Mouse (Mus musculus) forebrain, embryonic 11.5 days (tissue): ENCODE data around the gene Sh3pxd2a. TPM values are rescaled to one million over a fixed set of nuclear protein-coding genes. Genes with fewer than 3 reads are reported as not detected.

Experiments used
- ATAC-seq: fragments of 200-750 bp; cut with Nextera tagmentation; replicated peaks from 2 replicates; pipeline ENCODE4 v1.8.0; 2017; ENCODE audit warnings: moderate TSS enrichment; ENCODE audit not compliant: low FRiP score
- DNase-seq: peaks from one replicate; pipeline ENCODE4 v3.0.0-alpha.2; 2017; ENCODE audit warnings: low spot score
- H3K27ac ChIP-seq: fragments of 300-500 bp; sonication (generic); 2 replicates; pipeline ENCODE4 v1.5.1; 2014; ENCODE audit warnings: low read depth, low read length
- H3K27me3 ChIP-seq: fragments of 300-500 bp; sonication (generic); 2 replicates; pipeline ENCODE4 v1.6.1; 2014; ENCODE audit warnings: mild to moderate bottlenecking, low read length, mixed read lengths; ENCODE audit not compliant: control insufficient read depth, insufficient read depth
- H3K36me3 ChIP-seq: fragments of 300-500 bp; sonication (generic); 2 replicates; pipeline ENCODE4 v1.6.1; 2014; ENCODE audit warnings: mild to moderate bottlenecking, low read length, moderate library complexity, mixed read lengths; ENCODE audit not compliant: control insufficient read depth, insufficient read depth
- H3K4me1 ChIP-seq: fragments of 300-500 bp; sonication (generic); replicated peaks from 2 replicates; pipeline ENCODE4 v1.6.1; 2014; ENCODE audit warnings: low read length, mixed read lengths; ENCODE audit not compliant: control insufficient read depth, insufficient read depth
- H3K4me2 ChIP-seq: fragments of 300-500 bp; sonication (generic); 2 replicates; pipeline ENCODE4 v1.6.1; 2014; ENCODE audit warnings: low read depth, mild to moderate bottlenecking, low read length, moderate library complexity, mixed read lengths; ENCODE audit not compliant: severe bottlenecking
- H3K4me3 ChIP-seq: fragments of 300-500 bp; sonication (generic); 2 replicates; pipeline ENCODE4 v1.5.1; 2014; ENCODE audit warnings: low read depth, low read length
- H3K9ac ChIP-seq: fragments of 300-500 bp; sonication (generic); 2 replicates; pipeline ENCODE4 v1.6.1; 2014; ENCODE audit warnings: low read length
- H3K9me3 ChIP-seq: fragments of 300-500 bp; sonication (generic); 2 replicates; pipeline ENCODE4 v1.6.1; 2016; ENCODE audit warnings: low read length, mixed read lengths; ENCODE audit not compliant: control insufficient read depth
- WGBS: fragments of 180-500 bp; shearing (Covaris S2); extraction: QIAGEN DNeasy Blood & Tissue Kit; methylation state at CpG from one replicate; pipeline ENCODE4 v1.1.7; 2014; 5-methylcytosine and 5-hydroxymethylcytosine counted together
- polyA plus RNA-seq: library from polyadenylated mRNA; unstranded; fragments of >200 nt; fragmentation: Nextera tagmentation; extraction: Ambion mirVana; gene quantifications from 2 replicates; pipeline ENCODE4 v1.2.1, GENCODE M21; 2014

Gene Sh3pxd2a
- polyA plus RNA-seq, 1 experiment from 2014 or later, result 5.2 TPM

DNA sequence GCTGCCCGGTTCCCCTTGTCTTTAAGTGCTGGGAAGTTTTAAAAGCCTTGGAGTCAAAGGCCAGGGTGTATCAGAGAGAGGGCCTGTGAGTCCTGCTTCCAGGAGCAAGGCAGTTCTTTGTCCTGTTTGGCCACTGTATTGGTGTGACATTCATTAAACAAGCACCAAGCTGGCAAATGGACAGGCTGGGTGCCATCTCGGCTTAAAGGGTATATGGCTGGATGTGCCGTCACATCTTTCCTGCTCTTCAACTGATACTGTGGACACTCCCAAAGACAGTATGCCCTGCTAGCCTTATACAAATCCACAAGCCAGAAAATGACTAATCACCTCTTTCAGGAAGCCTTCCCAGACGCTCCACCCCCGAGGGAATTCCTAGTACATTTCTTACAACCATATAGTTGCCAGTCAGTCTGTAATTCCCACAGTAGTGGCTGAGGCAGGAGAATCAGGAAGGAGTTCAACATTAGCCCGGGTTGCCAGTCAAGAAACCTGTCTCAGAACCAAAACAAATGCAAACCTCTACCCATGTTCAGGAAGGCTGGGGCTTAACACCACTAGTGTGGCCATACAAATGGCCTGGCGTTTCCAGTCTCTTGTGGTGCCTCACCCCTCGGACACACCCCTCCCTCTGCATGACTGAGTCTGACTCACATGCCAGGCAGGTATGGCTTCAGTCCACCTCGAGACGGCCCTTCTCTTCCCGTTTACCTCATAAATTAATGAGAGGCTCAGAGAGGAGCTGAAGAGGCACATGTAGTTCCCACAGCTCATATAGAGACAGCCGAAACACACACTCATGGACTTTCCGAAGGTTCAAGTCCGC is 148.9 kb downstream of the Sh3pxd2a start:
- H3K27me3 ChIP-seq, result no peaks in the 10 kb centered on the region
- H3K27ac ChIP-seq, result peak overlapping the region; percentile 15
- H3K4me1 ChIP-seq, result peaks cover 23% of the 10 kb centered on the region
- WGBS, result 57% methylated on average over 14 of the region's 14 CpGs
- H3K9ac ChIP-seq, result peak overlapping the region; percentile 72
- DNase-seq, result peak; percentile 48
- ATAC-seq, result no peak; the same call in 1 of the 2 replicates
- H3K36me3 ChIP-seq, result no peaks in the 10 kb centered on the region
- no peak overlapping the region for H3K4me3 ChIP-seq
- H3K4me2 ChIP-seq, result peak overlapping the region; percentile 74
- H3K9me3 ChIP-seq, result no peaks in the 10 kb centered on the region

DNA sequence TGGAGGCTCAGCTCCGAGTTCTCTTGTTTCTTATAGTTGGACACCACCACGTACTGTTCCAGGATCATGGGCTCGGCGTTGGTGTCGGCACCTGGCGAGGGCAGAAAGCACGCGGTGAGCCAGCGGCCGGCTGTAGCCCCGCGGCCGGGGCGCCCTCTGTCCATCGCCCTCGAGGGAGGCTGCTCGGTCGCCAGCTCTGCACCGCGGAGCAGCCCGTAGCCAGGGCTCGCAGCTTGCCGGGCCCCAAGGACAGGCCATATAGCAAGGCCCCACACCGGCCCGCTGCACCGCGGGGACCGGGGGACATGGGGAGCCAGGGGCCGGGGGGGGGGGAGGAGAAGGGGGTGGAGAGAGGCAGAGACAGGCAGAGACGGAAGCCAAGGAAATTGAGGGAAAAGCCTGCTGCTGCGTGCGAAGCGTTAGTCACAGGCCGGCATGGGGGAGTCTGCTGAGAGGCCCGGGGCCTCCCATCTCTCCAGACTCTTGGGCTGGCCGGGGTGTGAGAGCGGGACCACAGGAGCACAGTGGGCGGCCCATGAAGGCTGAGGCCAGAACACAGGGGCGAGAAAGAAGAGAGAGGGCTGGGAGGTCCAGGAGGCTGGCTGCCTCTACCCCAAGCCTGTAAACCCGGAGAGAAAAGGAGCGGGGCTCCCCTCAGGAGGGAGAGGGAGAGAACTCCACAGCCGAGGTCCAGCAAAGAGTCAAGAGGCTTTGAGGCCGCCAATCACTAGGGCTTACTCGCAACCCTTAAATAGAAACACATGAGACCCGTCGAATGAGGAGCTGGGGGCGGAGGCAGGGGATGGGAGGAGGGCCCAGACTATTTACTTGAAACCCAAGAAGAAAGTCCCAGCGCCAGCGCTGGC is 149.9 kb downstream of the Sh3pxd2a start:
- H3K4me1 ChIP-seq, result peaks cover 19% of the 10 kb centered on the region
- no peaks in the 10 kb centered on the region for H3K36me3 ChIP-seq
- H3K9me3 ChIP-seq, result no peaks in the 10 kb centered on the region
- H3K4me2 ChIP-seq, result peak overlapping the region; percentile 74
- H3K27ac ChIP-seq, result peak overlapping the region; percentile 20
- WGBS, result 1% methylated on average over 49 of the region's 49 CpGs
- DNase-seq (peak; percentile 78), ATAC-seq (peak; percentile 64)
- H3K27me3 ChIP-seq, result no peaks in the 10 kb centered on the region
- H3K4me3 ChIP-seq, result peak overlapping the region; percentile 32
- peak overlapping the region; percentile 72 for H3K9ac ChIP-seq

DNA sequence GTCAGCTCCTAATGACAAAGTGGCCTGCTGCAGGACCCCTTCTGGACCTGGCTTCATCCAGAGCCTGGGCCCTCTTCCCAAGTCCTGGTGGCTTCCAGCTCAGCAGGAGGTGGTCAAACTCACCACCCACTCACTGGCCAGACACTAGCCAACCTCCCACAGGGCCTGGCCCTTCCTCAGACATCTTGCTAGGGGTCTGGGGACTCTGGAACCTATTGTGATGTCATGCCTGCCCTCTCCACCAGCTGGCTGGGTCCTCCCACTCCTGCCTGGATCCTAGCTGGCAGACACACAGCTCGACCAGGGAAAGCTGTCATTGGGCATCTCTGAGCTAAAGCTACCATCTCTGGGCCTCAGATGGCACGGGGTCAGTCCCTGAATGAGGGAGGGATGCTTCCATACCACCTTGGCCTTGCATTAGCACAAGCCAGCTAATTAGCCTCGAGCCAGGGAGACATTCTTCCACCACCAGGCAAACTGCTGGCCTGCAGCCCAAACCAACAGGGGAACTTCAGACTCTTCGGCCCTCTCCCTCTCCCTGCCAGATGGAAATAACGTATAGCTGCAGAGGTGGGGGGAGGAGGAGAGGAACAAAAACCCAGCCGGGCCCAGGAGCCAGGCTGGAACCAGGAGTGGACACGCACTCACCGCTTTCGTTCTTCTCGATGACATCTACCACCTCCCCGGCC is 150.7 kb downstream of the Sh3pxd2a start:
- Histone ChIP-seq H3K27ac (no peak overlapping the region), H3K27me3 (no peaks in the 10 kb centered on the region), H3K4me3 (peak overlapping the region; percentile 32), H3K9me3 (no peaks in the 10 kb centered on the region), H3K4me1 (peaks cover 19% of the 10 kb centered on the region), H3K4me2 (peak overlapping the region; percentile 74), H3K36me3 (no peaks in the 10 kb centered on the region), H3K9ac (peak overlapping the region; percentile 72)
- ATAC-seq (peak; percentile 32; the same call in 1 of the 2 replicates), DNase-seq (peak; percentile 60)
- 8% methylated on average over 11 of the region's 11 CpGs for WGBS

DNA sequence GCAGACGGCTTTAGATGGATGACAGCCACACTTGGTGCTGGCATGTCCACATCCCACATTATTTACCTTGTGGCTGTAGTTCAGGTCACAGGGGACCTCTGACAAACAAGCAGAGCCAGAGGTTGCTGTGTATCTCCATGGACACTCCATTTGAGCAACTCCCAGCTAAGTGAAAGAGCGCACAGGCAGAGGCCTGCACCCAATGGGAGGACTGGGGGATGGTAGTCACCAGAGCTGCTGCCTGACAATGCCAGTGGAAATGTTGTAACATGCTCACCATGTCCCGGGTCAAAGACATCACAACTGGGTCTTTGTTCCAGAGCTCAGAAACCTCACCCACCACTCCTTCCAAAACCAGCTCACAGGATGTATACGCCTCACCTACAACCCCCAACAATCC is 153.0 kb downstream of the Sh3pxd2a start:
- 87% methylated on average over 4 of the region's 4 CpGs for WGBS
- H3K27ac ChIP-seq, result no peak overlapping the region
- no peak for DNase-seq
- no peaks in the 10 kb centered on the region for H3K27me3 ChIP-seq
- no peaks in the 10 kb centered on the region for H3K36me3 ChIP-seq
- ATAC-seq, result no peak
- H3K4me2 ChIP-seq, result no peak overlapping the region
- peaks cover 19% of the 10 kb centered on the region for H3K4me1 ChIP-seq
- no peak overlapping the region for H3K9ac ChIP-seq
- no peaks in the 10 kb centered on the region for H3K9me3 ChIP-seq
- no peak overlapping the region for H3K4me3 ChIP-seq

DNA sequence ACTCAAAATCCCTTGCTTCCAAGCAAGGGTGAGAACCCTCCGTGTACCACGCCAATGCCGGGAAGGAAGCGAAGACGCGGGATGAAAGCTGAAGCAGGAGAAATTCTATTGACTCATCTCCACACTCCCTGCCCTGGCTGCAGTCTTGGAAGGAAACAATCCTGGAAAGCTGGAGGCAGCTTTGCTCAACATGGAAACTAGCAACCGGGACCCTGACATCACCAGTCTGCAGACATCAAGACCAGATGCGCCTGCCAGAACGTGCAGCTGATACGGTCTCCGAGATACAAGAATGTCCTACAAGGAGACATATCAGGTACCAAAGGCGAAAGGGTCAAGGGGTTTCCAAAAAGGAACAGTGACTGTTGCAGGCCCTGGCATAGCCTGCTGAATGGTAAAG is 154.4 kb downstream of the Sh3pxd2a start:
- no peak for DNase-seq
- 91% methylated on average over 12 of the region's 12 CpGs for WGBS
- Histone ChIP-seq H3K9ac (no peak overlapping the region), H3K4me3 (no peak overlapping the region), H3K4me1 (peaks cover 15% of the 10 kb centered on the region), H3K36me3 (no peaks in the 10 kb centered on the region), H3K27me3 (no peaks in the 10 kb centered on the region), H3K27ac (no peak overlapping the region), H3K4me2 (no peak overlapping the region), H3K9me3 (no peaks in the 10 kb centered on the region)
- no peak for ATAC-seq

DNA sequence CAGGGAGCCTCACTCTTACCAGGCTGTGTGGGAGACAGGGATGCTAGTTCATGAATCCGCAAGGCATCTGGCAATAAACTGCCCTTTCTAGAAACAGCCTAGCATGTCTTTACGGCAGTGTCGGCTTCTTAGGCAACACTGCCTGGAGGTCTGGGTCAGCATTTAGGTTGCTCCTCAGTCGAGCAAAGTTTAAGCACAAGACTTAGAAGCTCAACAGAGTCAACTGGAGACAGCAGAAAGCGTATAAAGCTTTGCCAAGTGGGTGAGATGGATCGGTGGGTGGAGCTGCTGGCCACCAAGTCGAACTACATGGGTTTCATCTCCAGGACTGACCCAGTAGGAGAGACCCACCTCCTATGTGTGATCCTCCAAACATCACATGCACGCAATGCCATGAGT is 157.3 kb downstream of the Sh3pxd2a start:
- ATAC-seq (no peak), DNase-seq (no peak)
- Histone ChIP-seq H3K4me2 (no peak overlapping the region), H3K27me3 (no peaks in the 10 kb centered on the region), H3K4me1 (peaks cover 4% of the 10 kb centered on the region), H3K4me3 (no peak overlapping the region), H3K36me3 (no peaks in the 10 kb centered on the region), H3K27ac (no peak overlapping the region), H3K9ac (no peak overlapping the region), H3K9me3 (no peaks in the 10 kb centered on the region)
- WGBS, result 93% methylated on average over 8 of the region's 8 CpGs

DNA sequence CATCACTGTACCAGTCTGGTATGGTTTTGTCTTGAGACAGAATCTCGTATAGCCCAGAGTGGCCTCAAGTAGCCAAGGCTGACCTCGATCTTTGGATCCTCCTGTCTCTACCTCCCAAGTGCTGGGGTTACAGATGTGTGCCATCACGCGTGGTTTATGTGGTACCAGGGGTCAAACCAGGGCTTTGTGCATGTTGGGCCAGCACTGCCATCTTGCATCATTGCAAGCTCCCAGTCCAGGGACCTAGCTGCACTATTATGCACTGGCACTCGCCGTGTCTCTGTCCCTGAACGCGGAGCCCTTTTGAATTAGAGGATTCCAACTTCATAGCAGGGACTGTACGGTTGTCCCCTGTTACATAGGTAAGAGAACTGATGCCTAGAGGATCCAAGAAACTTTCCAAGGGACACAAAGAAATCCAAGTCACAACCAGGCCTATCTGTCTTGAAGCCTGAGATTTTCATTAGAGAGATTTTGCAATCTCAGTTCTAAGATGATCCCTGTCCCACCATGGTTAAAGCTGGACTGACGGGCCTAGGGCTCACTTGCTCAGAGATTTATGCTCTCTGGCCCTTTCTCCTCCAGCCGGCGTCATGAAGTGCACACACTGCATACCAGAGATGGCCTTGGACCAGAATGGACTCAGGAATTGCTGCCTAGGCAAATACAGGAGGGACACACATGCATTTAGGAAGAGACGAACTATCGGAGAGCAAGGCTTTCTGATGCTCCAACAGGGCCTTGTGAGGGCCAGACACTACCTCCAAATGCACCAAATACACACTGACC is 157.9 kb downstream of the Sh3pxd2a start:
- H3K9me3 ChIP-seq, result no peaks in the 10 kb centered on the region
- ATAC-seq, result no peak
- H3K27ac ChIP-seq, result no peak overlapping the region
- DNase-seq, result no peak
- H3K36me3 ChIP-seq, result no peaks in the 10 kb centered on the region
- WGBS, result 91% methylated on average over 14 of the region's 14 CpGs
- no peak overlapping the region for H3K4me3 ChIP-seq
- no peak overlapping the region for H3K4me2 ChIP-seq
- no peak overlapping the region for H3K9ac ChIP-seq
- H3K27me3 ChIP-seq, result no peaks in the 10 kb centered on the region
- H3K4me1 ChIP-seq, result peaks cover 10% of the 10 kb centered on the region

DNA sequence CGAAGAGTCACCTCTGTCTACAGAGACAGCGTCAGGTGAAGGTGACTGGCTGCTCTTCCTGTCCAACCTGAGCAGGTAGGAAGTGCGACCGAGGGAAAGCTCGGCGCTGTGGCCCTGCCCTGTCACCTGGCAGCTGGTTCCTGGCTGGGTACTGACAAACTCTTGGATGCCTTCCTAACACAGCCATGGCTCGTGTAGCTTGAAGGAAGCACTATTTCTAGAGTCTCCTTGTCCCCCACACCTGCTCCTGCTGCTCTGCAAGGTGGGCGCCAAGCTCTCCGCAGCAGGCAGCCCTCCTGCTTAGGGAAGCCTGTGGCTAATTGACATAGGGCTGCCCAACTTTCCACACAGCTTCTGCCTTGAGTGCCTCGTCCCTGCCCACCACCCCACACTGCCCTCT is 158.8 kb downstream of the Sh3pxd2a start:
- no peaks in the 10 kb centered on the region for H3K9me3 ChIP-seq
- H3K27me3 ChIP-seq, result no peaks in the 10 kb centered on the region
- WGBS, result 87% methylated on average over 10 of the region's 10 CpGs
- no peak for DNase-seq
- peaks cover 16% of the 10 kb centered on the region for H3K4me1 ChIP-seq
- no peak for ATAC-seq
- no peak overlapping the region for H3K4me2 ChIP-seq
- no peak overlapping the region for H3K4me3 ChIP-seq
- no peaks in the 10 kb centered on the region for H3K36me3 ChIP-seq
- H3K9ac ChIP-seq, result no peak overlapping the region
- no peak overlapping the region for H3K27ac ChIP-seq
